Mouse (Mus musculus) adrenal gland, adult 8-10 months (tissue): Measurements from ENCODE around the gene Ift122. TPM values are rescaled to one million over a fixed set of nuclear protein-coding genes. Genes with fewer than 3 reads are reported as not detected.
A peak's percentile ranks its signal among the peaks of the same experiment; 100 is the strongest.

Source experiments
- DNase-seq: peaks from one replicate; pipeline ENCODE4 v3.0.0; 2022
- total RNA-seq, 4 experiments: library from RNA; stranded (reverse); gene quantifications; 2 replicates each; pipeline ENCODE4 v1.2.4; 2022

Gene Ift122
- total RNA-seq, 4 experiments from 2014 or later, result 17.2 to 29.9 (median 21.9) TPM

GRCm38 (mm10) chr6:115960322-115960721 is 107.1 kb downstream of the Ift122 start:
- no peak for DNase-seq

GRCm38 (mm10) chr6:115961743-115962142 is 108.5 kb downstream of the Ift122 start:
- DNase-seq, result no peak

DNA sequence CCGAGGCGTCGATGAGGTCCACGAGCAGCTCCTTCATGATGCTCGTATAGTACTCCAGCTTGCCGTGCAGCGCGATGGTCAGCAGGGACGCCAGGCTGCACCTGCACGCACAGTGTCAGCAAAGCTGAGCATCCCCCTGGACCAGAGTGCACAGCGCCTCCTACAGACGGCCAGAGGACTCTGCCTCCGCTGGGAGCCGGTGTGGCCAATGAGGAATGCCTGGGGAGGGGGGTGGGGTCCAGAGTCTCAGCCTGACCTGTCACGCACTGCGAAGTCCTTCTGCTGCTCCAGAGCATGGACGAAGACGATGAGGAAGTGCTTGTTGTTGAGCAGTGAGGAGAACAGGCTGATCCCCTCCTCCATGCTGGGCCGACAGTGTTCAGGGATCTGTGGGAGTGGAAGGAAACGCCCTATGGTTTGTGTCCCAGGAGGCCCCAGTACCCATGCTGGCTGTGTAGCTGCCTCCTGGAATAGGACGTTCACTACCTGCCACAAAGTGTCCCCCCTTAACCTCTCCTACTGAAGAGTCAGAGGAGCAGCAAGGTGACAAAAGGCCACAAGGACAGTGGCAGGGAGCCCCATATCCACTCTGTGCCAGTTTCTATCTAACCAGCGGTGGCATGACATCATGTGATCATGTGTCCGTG is 109.3 kb downstream of the Ift122 start:
- DNase-seq, result no peak

DNA sequence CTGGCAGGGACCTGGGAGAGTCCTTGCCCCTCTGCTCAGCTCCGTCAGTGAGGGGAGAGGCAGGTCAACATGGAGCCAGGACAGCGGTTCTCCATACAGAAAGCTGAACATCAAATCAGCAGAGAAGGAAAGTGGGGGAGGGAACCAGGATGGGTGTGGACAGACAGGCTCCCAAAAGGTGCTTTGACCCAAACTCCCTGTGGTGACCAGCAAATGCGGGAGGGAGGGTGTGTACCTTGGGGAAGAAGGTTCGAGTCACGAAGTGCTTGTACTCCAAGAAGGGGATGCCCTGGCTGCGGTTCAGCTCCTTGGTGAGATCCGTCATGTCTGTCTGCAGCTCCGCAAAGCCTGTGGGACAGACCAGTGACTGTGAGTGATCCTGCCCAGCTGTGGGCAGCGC is 110.4 kb downstream of the Ift122 start:
- DNase-seq, result no peak

- DNase-seq, result no peak
Measured at GRCm38 (mm10) chr6:115966227-115966966, 113.1 kb downstream of the Ift122 start.

DNA sequence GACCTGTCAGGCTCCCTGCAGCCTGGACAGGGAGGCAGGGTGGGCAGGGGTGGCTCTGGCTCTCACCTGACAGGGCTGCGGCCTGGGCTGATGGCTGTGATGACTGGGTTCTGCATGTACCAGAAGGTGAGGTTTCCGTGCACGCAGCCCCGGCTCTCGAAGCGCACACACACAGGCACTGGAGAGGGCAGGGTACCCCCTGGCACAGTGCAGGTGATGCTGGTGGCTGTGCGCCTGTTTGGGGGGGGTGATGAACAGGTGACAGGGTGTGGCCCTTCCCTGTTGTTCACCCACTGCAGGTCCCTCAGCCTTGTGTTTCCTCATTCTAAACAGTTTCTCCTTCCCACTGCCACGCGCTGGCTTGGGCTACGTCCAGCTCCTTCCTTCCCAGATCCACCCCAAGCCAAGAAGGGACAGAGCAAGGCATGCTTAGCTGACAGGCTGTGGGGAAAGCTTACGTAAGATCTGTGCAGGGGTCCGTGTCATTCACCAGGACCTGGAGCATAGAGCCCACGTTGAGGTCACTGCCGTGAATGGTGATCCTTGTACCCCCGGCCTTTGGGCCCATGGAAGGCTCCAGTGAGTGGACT is 114.1 kb downstream of the Ift122 start:
- no peak for DNase-seq

GRCm38 (mm10) chr6:115968086-115968485 is 114.8 kb downstream of the Ift122 start:
- DNase-seq, result no peak

DNA sequence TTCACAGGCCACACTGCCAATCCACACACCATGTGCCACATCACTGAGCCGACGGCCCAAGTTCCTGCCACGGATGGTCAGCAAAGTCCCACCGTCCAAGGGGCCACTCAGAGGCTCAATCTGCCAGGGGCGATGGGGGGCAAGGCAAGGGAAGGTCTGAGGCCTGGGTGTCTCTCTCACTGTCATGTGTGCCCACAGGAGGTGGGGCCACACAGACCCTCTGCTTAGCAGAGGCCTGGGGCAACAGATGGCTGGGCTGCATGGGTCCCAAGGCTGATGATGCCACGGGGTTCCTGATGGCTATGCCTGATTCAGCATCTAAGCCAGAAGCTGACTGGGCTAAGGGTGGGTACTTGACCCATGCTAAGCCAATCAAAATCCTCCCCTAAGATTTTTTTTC is 115.4 kb downstream of the Ift122 start:
- no peak for DNase-seq

- no peak for DNase-seq
Measured at GRCm38 (mm10) chr6:115969103-115969502, 115.8 kb downstream of the Ift122 start.

- DNase-seq, result no peak
Measured at GRCm38 (mm10) chr6:115969952-115970351, 116.7 kb downstream of the Ift122 start.

DNA sequence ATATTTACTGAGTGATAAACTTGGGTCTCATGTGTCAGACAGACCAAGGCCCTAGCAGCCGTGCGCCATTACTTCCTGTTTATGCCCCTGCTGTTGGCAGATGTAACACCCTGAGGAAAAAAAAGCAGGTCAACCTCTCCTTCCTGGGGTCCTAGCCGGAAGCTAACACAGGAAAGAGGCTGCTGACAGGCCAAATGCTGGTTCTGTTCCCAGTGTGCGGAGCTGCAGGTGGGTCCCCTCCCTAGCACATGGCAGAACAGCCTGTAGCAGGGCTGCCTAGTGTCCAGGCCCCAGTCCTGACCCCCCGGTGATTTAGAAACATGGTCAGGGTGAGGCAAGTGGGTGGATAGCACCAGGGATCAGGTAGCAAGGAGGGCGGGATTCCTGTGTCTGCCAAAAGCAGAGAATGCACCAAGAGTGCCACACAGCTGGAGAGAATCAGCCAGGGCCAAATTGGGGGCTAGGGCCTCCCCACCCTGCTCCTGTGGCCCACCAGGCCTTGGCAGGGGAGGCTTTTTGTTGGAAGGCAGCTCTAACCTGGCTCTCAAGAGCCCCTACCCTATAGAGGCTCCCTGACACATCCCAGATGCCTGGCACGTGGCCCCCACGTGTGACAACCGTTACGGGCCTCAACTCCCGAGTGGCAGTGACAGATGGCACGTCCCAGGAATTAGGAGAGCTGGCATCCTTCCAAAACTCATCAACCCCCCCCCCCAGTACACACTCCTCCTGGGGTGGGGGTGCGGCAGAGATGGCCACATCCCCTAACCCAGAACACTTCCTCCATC is 118.2 kb downstream of the Ift122 start:
- no peak for DNase-seq

GRCm38 (mm10) chr6:115972083-115972764 is 119.0 kb downstream of the Ift122 start:
- DNase-seq, result no peak

DNA sequence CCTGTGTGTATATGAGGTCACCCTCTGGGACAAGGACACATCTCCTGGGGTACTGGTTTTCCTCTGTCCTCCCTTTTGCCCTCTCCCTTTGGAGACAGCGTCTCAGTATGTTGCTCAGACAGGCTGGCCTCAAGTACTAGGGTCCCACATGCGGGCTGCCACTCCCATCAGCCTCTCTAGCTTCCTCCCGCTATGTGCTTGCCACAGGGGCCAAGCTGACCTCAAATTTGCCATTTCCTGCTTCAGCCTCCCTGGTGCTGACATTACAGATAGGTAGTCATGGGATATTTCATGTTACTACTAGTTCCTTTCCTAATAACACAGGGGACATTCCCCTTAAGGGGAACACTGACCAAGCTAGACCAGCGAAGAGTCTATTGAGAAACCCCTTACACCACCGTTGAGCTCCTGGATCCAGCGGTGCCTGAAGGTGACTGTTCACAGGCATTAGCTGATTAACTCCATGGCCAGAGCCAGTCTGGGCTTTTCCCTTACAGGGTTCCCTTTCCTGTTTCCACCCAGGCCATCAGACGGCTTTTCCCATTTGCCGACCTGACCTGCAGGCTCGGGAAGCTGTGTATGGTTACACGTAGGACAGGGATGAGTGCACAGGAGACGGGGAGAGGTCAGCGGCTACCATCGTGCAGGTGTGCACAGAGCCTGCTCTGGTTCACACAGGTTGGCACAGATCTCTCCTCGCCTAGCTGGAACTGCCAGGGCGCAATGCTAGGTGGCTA is 120.0 kb downstream of the Ift122 start:
- no peak for DNase-seq

DNA sequence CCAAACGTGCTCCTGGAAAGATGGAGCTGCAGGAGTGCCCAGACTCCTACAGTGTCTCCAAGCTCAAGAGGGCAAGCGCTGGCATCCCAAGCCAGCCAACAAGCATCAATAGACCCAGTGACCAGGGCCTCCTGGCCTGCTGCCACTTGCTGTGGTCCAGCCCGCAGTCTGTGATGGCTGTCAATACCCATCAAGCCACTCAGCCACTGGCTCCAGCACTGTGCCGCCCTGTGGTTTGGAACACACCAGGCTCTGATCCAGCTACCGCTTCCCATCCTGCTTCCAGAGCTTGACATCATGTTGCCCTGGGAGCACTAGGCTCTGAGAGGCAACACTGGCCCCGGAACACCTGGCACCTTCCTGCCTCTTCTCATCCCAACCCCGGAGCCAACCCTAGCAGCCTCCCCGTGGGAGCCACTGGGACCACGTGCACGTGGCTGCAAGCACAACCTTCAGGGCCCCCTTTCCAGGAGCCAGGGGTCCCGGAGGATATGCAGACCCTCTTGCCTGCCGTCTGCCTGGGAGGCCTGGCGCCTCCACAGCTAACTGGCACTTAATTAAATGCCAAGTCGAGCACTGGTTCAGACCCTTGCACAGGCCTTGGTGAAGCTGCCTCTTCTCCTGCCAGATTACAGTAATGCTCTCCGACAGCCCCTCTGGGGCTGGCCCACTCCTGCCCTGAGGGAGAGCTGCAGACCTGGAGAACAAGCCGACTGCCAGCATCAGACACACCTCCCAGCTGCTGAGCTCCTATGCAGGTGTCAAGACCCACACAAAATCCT is 120.8 kb downstream of the Ift122 start:
- no peak for DNase-seq

GRCm38 (mm10) chr6:115975606-115976005 is 122.3 kb downstream of the Ift122 start:
- DNase-seq, result peak; percentile 76

Other genes with a start within 250 kb of the Ift122 start
- 100 to 1,000 TPM in 2 of 4 experiments, 10 to 100 TPM in 2; 88.8 to 113 (median 97.7) TPM for gene Raf1, start 176.8 kb upstream of the Ift122 start, total RNA-seq
- not detected for gene Tmem40, start 91.1 kb upstream of the Ift122 start, total RNA-seq
- 10 to 100 TPM; 16.1 to 22.6 (median 18.0) TPM for gene Cand2, start 78.9 kb upstream of the Ift122 start, total RNA-seq
- 1,000 to 10,000 TPM in 3 of 4 experiments, 100 to 1,000 TPM in 1; 999 to 1,169 (median 1,094) TPM for gene Rpl32, start 44.7 kb upstream of the Ift122 start, total RNA-seq
- gene Efcab12, start 15.1 kb upstream of the Ift122 start, total RNA-seq, result 1 to 10 TPM in 3 of 4 experiments, under 1 TPM in 1; 0.84 to 2.0 (median 1.1) TPM
- 1 to 10 TPM; 3.3 to 5.5 (median 3.9) TPM for gene Mbd4, start 99 bp upstream of the Ift122 start, total RNA-seq
- gene Rho, start 78.3 kb downstream of the Ift122 start, total RNA-seq, result 1 to 10 TPM in 3 of 4 experiments, under 1 TPM in 1; 0.52 to 1.9 (median 1.2) TPM
- under 1 TPM in 1 of 4 experiments, not detected in 3; 0.40 TPM for gene H1foo, start 91.5 kb downstream of the Ift122 start, total RNA-seq
- gene Plxnd1, start 141.5 kb downstream of the Ift122 start, total RNA-seq, result 100 to 1,000 TPM; 176 to 243 (median 208) TPM